Mouse (Mus musculus) lung, adult 2 months (tissue): ENCODE data around the gene Zfp65.

Experiments used
- CTCF ChIP-seq: fragments of 200-500 bp; IDR thresholded peaks from 2 replicates; pipeline ENCODE4 v1.5.1; 2011; ENCODE audit warnings: mild to moderate bottlenecking, low read length, control low read depth; ENCODE audit not compliant: insufficient read depth
- POLR2A ChIP-seq: fragments of 200-500 bp; IDR thresholded peaks from 2 replicates; pipeline ENCODE4 v1.6.1; 2011; ENCODE audit warnings: low read depth, mild to moderate bottlenecking, control low read depth, low read length, borderline replicate concordance; ENCODE audit errors: extremely low read depth

DNA sequence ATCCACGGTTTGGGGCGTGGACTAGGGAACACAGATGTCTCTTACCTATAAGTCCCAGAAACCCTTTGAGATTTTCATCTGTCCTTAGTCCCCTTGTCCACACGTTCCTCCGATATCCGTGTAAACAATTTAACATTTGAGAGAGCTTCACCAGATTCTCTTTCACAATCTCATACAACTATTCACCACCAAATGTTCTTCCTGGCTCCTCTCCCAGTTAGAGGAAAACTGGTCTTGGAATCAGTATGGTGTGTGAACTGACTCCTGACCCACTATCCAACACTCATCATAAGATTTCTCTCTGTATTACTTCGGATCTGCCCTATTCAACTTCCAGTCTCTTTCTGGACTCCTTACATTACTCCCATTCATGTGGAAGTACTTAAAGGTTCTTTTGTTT lies 26.8 kb upstream of the Zfp65 start:
- TF ChIP-seq CTCF: no peak
- TF ChIP-seq POLR2A: no peak
